Mouse (Mus musculus) mesoderm, embryonic 11.5 days (tissue): ENCODE data around the gene Gm12184.
"Not testable (repeated sequence)": the region's sequence is repeated elsewhere in the genome, so short reads cannot be mapped to it uniquely, and the experiment has no call there.

Experiments used
- DNase-seq: peaks from one replicate; pipeline ENCODE4 v3.0.0-alpha.2; 2012; ENCODE audit warnings: low read depth, low spot score

Gm12184 gene

DNA sequence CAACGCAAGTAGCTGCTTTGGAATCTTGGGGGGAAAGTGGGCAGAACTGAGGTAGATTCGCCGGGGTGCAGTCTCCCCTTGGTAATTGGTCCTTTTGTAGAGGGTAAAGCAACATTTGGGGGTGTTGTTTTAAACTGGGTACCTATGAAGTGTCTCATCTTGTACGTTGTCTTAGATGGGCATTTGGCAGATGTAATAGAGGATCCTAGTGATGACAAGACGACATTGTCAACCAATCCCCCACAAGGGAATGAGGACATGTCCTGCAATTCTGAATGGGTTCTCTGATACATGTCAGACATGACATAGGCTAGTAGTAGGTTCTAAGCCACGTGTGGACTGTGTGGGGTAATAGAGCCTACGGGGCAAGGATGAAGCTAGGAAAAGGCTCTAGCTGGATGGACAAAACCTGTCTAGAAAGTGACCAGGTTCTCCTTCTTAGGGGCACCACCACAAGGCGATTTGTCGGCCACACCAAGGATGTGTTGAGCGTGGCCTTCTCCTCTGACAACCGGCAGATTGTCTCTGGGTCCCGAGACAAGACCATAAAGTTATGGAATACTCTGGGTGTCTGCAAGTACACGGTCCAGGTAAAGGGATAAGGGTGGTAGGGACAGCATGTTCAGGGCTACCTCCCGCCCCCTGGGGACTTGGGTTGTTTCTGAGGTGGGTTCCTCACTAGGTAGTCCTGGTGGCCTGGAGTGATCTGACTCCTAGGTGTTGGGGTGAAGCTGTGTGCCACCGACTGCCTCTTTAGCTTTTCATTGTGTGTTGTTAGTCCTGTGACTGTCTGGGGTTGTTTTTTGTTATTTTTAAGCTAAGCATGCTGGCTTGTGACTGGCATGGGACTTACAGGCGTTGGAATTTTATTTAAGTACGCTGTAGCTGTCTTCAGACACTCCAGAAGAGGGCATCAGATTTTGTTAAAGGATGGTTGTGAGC is 24.4 kb downstream of the Gm12184 start:
- DNase-seq, result no peak

DNA sequence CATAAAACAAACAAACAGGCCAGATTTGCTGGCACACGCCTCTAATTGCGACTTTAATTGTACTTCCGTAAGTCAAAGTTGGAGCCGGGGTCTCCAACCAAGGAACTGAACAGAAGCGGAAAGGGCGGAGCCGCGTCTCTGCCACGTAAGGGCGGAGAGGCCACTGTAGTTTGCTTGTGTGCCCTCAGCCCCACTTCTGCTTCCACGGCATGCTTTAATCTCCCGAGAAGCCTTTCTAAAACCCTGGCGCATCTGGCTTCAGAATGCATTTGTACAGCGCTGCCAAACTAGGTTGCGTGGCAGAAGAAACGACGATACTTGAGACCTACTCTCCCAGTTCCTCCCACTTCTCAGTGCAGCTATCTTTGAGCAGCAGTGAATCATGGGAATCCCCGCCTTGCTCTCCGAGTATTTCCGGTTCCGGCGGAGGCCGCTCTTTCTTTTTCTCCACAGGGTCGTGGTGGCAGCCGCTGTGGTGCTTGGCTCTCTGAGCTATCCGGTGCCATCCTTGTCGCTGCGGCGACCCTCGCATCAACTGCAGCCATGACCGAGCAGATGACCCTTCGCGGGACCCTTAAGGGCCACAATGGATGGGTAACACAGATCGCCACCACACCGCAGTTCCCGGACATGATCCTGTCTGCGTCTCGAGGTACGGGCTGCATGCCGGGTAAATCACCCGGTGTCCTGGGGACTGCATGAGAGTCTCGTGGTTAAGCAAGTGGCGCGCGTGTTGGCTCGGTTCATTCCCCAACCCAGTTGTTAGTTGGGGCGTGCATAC is 26.3 kb downstream of the Gm12184 start, which contains the start of gene Rack1:
TSS of gene Rack1 (plus strand) at position 412 of the 781 bp plus-strand sequence.
- peak; percentile 90 for DNase-seq

DNA sequence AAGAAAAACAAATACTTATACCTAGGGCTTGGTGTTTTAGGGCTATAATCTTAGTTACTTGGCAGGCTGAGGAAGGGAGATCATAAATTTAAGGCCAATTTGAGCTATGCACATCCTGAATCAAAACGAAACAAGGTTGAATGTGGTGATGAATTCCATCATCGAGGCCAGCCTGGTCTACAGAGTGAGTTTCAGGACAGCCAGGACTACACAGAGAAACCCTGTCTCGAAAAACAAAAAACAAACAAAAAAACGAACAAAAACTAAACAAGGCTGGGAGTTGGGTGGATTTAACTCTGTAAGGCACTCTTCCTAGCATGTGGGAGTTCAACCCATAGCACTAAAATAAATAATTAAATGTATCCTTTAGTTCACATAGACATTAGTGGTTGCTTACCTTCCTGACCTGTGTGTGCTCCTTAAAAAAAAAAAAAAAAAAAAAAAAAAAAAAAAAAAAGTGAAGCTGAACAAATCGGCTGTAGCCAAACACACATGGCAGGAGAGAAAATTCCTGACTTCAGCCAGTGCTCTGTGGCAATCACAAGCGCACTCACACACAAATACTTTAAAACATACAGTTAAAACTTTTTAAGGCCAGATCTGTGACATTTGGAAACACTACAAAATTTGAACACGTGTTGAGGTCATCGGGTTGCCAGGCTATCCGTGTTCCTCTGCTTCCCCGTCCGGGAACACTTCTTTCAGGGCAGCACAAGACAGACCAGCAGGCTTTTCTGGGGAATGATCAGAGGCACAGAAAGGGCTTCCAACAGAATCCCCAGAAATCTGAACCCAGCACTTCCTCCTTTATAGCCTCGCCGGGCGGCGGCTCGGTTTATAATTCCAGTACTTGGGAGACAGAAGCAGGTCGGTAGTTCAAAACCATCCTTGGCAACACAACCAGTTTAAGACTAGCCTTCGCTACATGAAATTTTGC is 27.2 kb downstream of the Gm12184 start:
- DNase-seq, result no peak

DNA sequence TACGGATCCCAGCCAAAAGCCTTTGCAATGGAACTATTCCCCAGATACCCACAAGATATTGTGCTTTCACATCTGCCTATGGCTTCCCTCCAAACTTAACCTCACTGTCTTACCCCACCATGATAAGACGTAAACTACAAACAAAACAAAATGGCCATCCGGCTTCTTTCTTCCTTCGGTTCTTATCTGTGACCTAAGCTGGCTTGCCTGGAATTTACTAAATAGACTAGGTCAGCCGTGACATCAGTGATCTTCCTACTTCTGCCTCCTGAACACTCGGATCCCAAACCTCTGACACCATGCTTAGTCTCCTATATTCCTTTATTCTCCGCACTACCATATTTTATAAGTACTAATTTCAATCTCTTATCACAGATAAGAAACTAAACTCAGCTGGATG is 28.1 kb downstream of the Gm12184 start:
- DNase-seq, result no peak

DNA sequence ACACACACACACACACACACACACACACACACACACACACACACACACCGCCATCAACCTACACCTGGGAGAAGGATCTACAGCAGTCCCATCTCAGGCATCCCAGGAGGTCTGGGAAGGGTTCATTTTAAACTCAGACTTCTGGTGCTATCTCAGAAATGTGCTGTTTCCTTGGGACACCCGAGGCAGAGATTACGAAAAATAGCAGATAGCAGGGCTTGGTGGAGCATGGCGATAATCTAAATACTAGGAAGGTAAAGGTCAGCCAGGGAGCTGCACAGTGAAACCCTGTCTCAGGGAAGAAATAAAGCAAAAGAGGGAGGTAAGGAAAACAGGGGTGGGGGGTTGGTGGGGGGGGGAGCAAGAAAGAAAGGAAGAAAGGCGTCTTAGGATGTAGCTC is 29.2 kb downstream of the Gm12184 start:
- no peak for DNase-seq

DNA sequence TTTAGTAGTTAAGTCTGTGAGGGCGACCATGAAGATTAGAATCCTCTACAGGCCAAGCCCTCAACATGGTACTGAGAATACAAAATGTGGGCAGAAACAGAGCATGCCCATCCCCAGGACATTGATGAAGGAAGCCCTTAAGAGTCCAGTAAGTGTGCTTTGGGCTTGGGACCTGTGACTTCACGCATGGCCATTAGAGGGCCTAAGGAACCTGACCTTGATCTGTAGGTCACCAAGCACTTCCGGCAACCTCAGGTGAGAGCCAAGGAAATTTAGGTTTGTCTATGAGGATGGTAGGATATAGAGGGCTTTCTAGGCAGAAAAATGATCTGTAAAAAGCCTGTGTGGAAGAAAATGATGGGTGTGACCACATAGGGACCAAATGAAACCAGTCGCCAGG is 30.2 kb downstream of the Gm12184 start:
- no peak for DNase-seq

DNA sequence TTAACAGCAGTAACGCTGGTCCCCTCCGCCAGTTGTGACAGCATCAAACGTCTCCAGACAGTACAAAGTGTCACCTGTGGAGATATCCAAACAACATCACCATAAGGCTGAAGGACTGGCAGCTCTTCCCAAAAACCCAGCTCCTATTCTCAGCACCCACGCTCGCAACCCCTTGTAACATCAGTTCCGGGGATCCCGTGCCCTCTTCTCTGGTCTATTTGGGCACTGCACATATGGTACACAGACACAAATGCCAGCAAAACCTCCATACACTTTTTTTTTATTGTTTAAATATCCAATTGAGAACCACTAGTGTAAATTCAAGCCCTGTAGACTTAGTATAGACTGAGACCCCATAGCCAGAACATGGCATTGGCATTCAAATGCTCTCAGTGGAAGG is 31.2 kb downstream of the Gm12184 start:
- DNase-seq, result no peak

DNA sequence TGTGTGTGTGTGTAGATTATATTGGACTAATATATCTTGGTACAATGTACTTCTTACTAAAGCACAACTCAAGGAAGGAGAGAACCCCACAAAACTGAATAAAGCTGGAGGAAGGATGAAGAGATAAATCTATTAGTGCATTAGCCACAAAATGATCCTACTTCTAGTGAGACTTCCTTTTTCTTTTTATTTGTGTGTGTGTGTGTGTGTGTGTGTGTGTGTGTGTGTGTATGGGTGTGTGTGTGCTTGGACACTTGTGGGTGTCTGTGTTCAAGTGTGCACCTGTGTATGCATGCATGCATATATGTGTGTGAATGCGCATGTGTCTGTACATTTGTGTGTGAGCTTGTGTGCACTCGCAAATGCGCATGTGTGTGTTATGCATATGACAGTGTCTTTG is 33.3 kb downstream of the Gm12184 start:
- no peak for DNase-seq

DNA sequence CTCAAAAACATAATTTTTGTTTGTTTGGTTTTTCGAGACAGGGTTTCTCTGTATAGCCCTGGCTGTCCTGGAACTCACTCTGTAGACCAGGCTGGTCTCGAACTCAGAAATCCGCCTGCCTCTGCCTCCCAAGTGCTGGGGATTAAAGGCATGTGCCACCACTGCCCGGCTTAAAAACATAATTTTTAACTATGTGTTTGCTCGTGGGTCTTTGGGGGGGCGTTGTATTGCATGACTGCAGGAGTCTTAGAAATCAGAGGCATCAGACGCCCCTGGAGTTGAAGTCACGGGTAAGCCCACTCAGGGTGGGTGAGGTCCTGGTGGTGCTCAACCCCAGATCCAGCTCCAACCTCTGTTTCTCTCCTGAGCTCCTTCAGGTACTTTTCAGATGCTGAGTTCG is 34.6 kb downstream of the Gm12184 start:
- DNase-seq, result not testable (repeated sequence)

DNA sequence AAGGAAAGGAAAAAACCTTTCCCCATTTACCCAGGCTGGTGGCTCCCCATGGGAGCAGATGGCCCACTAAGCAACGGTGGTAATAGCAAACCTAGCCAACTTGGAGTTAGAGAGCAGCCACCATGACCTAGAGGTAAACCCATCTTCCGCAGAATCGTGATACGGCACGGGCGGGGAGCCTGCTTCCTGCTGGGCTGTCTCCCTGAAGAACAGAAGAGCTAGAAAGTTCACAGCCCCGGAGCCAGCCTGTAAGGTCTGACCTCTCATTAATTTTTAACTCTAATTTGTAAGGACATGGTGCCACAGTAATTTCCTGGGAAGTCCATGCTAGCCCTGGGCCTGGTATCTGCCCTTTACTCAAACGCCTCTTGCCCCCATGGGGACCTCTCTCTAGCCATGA is 35.5 kb downstream of the Gm12184 start:
- DNase-seq, result no peak

DNA sequence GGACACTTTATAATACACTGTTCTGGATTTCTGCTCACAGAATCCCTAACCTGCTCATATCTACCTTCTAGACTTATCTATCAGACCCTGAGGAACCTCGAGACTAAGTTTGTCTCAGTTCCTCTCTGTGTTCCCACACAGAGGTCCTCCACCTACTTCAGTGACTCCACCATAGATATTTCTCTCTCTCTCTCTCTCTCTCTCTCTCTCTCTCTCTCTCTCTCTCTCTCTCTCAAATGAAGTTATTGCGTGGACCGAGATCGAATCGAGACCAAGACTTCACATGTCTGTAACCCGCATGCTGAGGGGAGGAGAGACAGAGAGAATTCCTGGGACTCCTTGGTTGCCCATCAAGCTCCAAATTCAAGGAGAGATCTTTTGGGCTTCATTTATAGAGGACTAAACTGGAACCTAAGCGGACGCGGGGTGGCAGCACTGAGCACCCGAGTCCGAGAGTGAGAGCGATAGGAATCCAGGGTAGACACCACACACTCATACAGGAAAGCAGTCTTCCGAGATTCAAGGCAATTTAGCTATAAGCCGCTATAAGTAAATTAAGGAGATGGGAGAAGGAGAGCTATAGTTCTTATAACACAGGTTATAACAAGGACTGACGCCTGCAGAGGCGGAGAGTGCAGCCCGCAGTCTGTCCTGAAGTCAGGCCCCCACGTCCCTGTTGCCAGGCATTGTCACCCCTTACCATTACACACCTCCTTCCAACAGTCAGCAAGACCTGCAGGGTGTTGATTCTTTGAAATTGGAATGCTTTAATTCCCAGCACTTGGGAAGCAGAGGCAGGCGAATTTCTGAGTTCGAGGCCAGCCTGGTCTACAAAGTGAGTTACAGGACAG is 36.3 kb downstream of the Gm12184 start:
- peak; percentile 85 for DNase-seq

DNA sequence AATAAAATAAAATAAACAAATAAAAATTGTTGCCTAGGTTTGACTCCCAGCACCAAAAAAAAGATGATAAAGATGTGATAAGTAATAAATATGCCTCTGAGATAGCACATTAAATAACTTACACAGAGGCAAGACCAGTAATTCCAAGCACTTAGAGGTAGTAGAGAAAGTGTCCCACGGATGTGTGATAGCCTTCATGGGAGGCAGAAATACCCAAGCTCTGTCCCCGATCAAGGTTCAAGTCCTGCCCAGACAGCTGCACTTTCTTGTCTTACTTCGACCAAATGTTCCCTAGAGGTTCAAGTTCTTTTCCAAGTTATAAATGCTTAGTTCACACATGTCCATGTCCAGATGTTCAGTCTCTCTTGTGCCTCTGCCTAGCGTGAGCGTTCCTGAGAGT is 37.2 kb downstream of the Gm12184 start:
- DNase-seq, result no peak

DNA sequence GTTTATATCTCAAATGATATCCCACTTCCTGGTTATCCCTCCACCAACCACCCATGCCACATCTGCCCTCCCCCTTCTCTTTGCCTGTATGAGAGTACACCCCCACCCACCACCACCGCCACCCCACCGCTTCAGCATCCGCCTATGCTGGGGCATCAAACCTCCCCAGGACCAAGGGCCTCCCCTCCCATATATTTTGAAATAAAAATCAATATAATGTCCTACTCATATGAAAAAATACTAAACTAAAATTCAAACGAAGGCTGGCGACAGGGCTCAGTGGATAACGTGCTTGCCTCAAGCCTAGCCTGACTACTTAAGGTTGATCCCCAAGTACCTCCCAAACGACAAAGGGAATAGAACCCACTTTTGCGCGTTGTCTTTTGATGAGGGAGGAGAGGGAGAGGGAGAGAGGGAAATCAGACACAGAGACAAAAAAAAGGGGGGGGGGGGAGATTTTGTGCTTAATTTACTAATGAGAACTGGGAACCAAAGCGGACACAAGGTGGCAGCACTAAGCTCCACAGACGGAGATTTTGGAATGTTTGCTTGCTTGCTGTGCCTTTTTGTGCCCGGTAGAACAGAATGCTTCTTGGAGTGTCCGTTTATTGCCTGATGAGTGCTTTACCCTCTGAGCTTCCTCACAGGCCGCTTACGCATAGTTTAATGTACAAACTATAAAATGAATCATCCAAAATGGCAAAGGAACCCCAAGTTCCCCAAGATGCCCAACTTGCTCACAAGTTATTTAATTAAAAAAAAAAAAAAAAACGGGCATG is 38.0 kb downstream of the Gm12184 start:
- DNase-seq, result peak; percentile 82

DNA sequence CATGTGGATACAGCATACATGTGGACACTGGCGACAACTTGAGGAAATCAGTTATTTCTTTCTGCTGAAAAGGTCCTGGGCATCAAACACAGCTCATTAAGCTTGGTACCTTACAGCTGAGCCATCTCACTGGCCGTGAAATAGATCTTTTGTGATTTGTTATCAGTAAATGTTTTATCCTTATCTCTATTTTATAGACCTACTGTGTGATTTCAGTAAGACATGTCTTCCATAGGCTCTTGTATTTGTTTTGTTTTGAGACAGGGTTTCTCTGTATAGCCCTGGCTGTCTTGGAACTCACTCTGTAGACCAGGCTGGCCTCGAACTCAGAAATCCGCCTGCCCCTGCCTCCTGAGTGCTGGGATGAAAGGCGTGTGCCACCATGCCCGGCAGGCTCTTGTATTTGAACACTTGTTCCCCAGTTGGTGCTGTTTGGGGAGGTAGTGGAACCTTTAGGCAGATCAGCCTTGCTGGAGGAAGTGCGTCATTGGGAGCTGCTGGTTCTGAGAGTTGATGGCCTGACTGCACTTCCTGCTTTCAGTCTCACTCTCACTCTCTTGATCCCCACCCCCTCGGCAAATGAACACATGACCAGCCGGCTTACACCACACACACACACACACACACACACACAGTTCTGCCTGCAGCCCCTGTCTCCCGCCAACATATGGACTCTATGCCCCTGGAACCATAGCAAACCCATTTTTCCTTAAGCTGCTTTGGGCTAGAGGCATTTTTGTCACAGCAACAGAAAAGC is 38.8 kb downstream of the Gm12184 start:
- no peak for DNase-seq

DNA sequence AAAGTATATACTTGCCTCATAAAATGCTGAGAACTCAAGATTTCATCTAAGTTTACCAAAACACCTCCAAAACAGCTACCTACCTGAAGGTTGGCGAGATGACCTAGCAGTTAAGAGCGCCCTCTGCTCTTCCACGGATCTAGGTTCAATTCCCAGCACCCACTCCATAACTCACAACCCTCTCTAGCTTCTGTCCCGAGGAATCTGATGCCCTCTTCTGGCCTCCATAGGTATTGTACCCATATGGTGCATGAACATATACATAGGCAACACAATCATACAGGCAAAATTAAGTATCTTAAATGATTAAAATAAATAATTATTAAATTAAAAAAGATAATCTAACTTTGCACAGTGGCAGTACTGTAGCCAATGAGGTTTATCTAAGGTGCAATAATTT is 44.2 kb downstream of the Gm12184 start:
- no peak for DNase-seq

DNA sequence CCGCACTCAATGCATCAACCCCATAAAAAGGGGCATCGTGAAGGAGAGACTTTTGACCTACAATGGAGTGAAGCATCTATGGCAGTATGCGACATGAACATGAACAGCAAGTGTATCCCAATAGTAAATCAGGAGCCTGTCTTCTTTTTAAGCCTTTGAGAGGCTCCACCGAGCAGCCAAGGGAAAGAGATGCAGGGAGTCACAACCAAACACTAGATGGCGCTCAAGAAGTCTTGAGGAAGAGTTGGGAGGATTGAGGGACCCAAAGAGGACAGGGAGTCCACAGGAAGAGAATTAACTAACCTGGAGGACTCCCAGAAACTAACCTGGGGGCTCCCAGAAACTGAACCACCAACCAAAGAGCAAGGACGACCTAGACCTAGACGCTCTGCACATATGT is 47.0 kb downstream of the Gm12184 start:
- DNase-seq, result no peak

DNA sequence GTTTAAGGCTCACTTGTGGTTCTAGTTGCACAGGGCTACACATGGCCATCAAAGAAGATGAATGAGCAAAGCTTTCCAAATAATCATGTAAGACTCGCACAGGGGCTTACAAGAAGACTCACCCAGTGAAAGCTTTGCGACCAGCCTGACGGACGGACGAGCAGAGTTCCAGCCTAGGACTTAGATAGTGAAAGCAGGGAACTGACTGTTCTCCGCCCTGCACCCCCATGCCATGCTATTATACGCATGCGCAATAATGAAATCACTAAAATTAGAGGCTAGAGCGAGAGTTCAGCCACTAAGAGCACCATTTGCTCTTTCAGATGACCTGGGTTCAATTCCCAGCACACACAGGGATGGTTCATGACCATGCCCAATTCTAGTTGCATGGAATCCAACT is 49.2 kb downstream of the Gm12184 start:
- no peak for DNase-seq

DNA sequence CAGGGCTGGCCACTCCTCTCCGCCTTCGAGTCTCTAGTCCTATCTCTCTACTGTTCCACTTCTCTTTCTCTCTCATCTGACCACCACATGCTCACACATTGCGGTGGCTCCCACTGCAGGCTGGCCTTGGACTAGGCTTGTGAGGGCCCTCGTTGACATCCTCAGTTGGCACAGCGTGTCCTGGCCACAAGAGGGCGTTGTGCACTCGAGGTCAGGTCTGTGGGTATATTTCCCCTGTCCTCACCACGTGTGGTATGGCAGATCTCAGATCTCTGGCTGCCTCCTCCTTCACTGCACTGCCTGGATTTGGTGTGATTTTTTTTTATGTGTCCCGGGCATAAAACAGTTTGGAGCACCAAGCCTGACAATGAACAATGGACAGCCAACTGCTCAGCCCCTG is 49.8 kb downstream of the Gm12184 start:
- no peak for DNase-seq

DNA sequence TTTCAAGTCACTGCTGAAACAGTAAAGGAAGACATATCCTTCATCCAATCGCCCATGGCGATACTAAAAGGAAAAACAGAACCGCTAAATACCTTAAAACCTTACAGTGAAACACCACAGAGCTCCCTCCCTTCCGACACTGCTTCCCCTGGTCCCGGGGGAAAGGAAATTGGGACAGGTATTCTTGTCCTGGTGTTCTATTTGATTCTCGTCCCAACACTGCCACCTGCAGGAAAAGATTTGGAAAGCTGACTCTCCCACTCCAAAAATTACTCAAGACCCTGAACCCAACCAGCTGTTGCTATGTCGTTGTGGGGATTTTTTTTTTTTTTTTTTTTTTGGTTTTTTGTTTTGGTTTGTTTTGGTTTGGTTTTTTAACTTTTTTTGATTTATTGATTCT is 51.0 kb downstream of the Gm12184 start:
- DNase-seq, result peak; percentile 82
